Mouse (Mus musculus): Measurements from ENCODE around the gene Gm5475.

GRCm38 (mm10) chr15:100402798-100403197 is 19.1 kb upstream of the Gm5475 start:
- TF ChIP-seq CTCF (conservative IDR thresholded peaks at IDR 0.05; ENCODE audit: low read length) (no peak), POU5F1 (IDR thresholded peaks at IDR 0.05; ENCODE audit: borderline replicate concordance, low read length) (no peak)

Data from E14TG2a.4 (cell line).